Mouse (Mus musculus): ENCODE data around the gene Polk.

GRCm38 (mm10) chr13:96584201-96584600, 41.8 kb upstream of the Polk start:
- TF ChIP-seq POLR2A (IDR thresholded peaks at IDR 0.05; ENCODE audit: insufficient read depth, low read depth, low read length) (no peak), CTCF (IDR thresholded peaks at IDR 0.05; ENCODE audit: insufficient read depth, low read depth, low read length) (no peak)
